Mouse (Mus musculus): Measurements from ENCODE around the gene Zg16. TPM values are rescaled to one million over a fixed set of nuclear protein-coding genes. Genes with fewer than 3 reads are reported as not detected.
A peak's percentile ranks its signal among the peaks of the same experiment; 100 is the strongest.

Zg16 gene
- polyA plus RNA-seq, 1 experiment from 2014 or later, result not detected

GRCm38 (mm10) chr7:127011717-127012116 lies 75.4 kb downstream of the Zg16 start:
- H3K4me1 ChIP-seq (replicated peaks), result peaks cover 23% of the 10 kb centered on the region
- H3K9me3 ChIP-seq, result no peaks in the 10 kb centered on the region
- H3K4me2 ChIP-seq, result no peak overlapping the region
- peaks cover 38% of the 10 kb centered on the region for H3K36me3 ChIP-seq
- H3K9ac ChIP-seq (replicated peaks), result no peak overlapping the region
- no peak overlapping the region for H3K4me3 ChIP-seq (replicated peaks)
- no peak for ATAC-seq (ENCODE audit: insufficient number of reproducible peaks, insufficient read depth, low FRiP score, low TSS enrichment, low read depth)
- no peaks in the 10 kb centered on the region for H3K27me3 ChIP-seq
- no peak overlapping the region for H3K27ac ChIP-seq
- WGBS, result 83% methylated on average over 2 of the region's 2 CpGs

GRCm38 (mm10) chr7:127011051-127011450 lies 76.1 kb downstream of the Zg16 start:
- Histone ChIP-seq H3K36me3 (peaks cover 38% of the 10 kb centered on the region), H3K4me1 (replicated peaks) (peaks cover 22% of the 10 kb centered on the region), H3K4me3 (replicated peaks) (no peak overlapping the region), H3K4me2 (no peak overlapping the region), H3K27ac (no peak overlapping the region), H3K9me3 (no peaks in the 10 kb centered on the region), H3K9ac (replicated peaks) (no peak overlapping the region), H3K27me3 (no peaks in the 10 kb centered on the region)
- 94% methylated on average over 2 of the region's 2 CpGs for WGBS
- ATAC-seq (ENCODE audit: insufficient number of reproducible peaks, insufficient read depth, low FRiP score, low TSS enrichment, low read depth), result no peak

- Histone ChIP-seq H3K4me3 (replicated peaks) (no peak overlapping the region), H3K27me3 (no peaks in the 10 kb centered on the region), H3K36me3 (peaks cover 23% of the 10 kb centered on the region), H3K9me3 (no peaks in the 10 kb centered on the region), H3K27ac (no peak overlapping the region), H3K4me1 (replicated peaks) (peaks cover 6% of the 10 kb centered on the region), H3K4me2 (no peak overlapping the region), H3K9ac (replicated peaks) (0 out of 2 replicates have a peak overlapping the region, but pooled peaks have one; percentile 4)
- WGBS, result 83% methylated on average over 17 of the region's 17 CpGs
- ATAC-seq (ENCODE audit: insufficient number of reproducible peaks, insufficient read depth, low FRiP score, low TSS enrichment, low read depth), result no peak
These were observed 77.6 kb downstream of the Zg16 start for GRCm38 (mm10) chr7:127009307-127010085.

- peak overlapping the region; percentile 40; the same call in 1 of the 2 replicates for H3K9ac ChIP-seq (replicated peaks)
- ATAC-seq (ENCODE audit: insufficient number of reproducible peaks, insufficient read depth, low FRiP score, low TSS enrichment, low read depth), result no peak
- no peak overlapping the region for H3K4me2 ChIP-seq
- no peaks in the 10 kb centered on the region for H3K9me3 ChIP-seq
- H3K4me3 ChIP-seq (replicated peaks), result no peak overlapping the region
- peak overlapping the region; percentile 25 for H3K27ac ChIP-seq
- H3K4me1 ChIP-seq (replicated peaks), result no peaks in the 10 kb centered on the region; the same call in 1 of the 2 replicates
- H3K27me3 ChIP-seq, result no peaks in the 10 kb centered on the region
- 65% methylated on average over 9 of the region's 9 CpGs for WGBS
- peaks cover 12% of the 10 kb centered on the region for H3K36me3 ChIP-seq
These were observed 78.7 kb downstream of the Zg16 start for GRCm38 (mm10) chr7:127008239-127009019.

GRCm38 (mm10) chr7:127007313-127008024 lies 79.7 kb downstream of the Zg16 start:
- Histone ChIP-seq H3K4me2 (no peak overlapping the region), H3K4me1 (replicated peaks) (no peaks in the 10 kb centered on the region; the same call in 1 of the 2 replicates), H3K36me3 (peaks cover 3% of the 10 kb centered on the region; the same call in 1 of the 2 replicates), H3K27ac (no peak overlapping the region), H3K4me3 (replicated peaks) (no peak overlapping the region), H3K27me3 (no peaks in the 10 kb centered on the region), H3K9ac (replicated peaks) (peak overlapping the region; percentile 14; the same call in 1 of the 2 replicates), H3K9me3 (no peaks in the 10 kb centered on the region)
- no peak for ATAC-seq (ENCODE audit: insufficient number of reproducible peaks, insufficient read depth, low FRiP score, low TSS enrichment, low read depth)
- WGBS, result 81% methylated on average over 6 of the region's 6 CpGs

- WGBS, result 80% methylated on average over 4 of the region's 4 CpGs
- H3K27ac ChIP-seq, result no peak overlapping the region
- ATAC-seq (ENCODE audit: insufficient number of reproducible peaks, insufficient read depth, low FRiP score, low TSS enrichment, low read depth), result no peak
- H3K27me3 ChIP-seq, result no peaks in the 10 kb centered on the region
- H3K9me3 ChIP-seq, result no peaks in the 10 kb centered on the region
- no peaks in the 10 kb centered on the region for H3K36me3 ChIP-seq
- H3K4me1 ChIP-seq (replicated peaks), result no peaks in the 10 kb centered on the region; the same call in 1 of the 2 replicates
- H3K4me3 ChIP-seq (replicated peaks), result no peak overlapping the region
- H3K4me2 ChIP-seq, result no peak overlapping the region
- H3K9ac ChIP-seq (replicated peaks), result no peak overlapping the region
These were observed 82.8 kb downstream of the Zg16 start for GRCm38 (mm10) chr7:127004122-127004875.

GRCm38 (mm10) chr7:127003620-127004019 lies 83.5 kb downstream of the Zg16 start:
- 90% methylated on average over 5 of the region's 5 CpGs for WGBS
- Histone ChIP-seq H3K9ac (replicated peaks) (no peak overlapping the region), H3K36me3 (no peaks in the 10 kb centered on the region), H3K27ac (no peak overlapping the region), H3K4me2 (no peak overlapping the region), H3K27me3 (no peaks in the 10 kb centered on the region), H3K9me3 (no peaks in the 10 kb centered on the region), H3K4me1 (replicated peaks) (no peaks in the 10 kb centered on the region; the same call in 1 of the 2 replicates), H3K4me3 (replicated peaks) (no peak overlapping the region)
- ATAC-seq (ENCODE audit: insufficient number of reproducible peaks, insufficient read depth, low FRiP score, low TSS enrichment, low read depth), result no peak

Small RNA genes within 50 kb of the gene (microRNA-seq; reads per million reads assigned to microRNA genes)
- gene Gm44343, result not detected

Other genes starting within 250 kb of the Zg16 start
- 1.5 and 2.3 TPM in 2 replicates for gene Doc2a, start 239.9 kb downstream of the Zg16 start, polyA plus RNA-seq (2016; fragmentation: Nextera tagmentation; extraction: Ambion mirVana)
- gene Hirip3, start 225.4 kb downstream of the Zg16 start, polyA plus RNA-seq (2016; fragmentation: Nextera tagmentation; extraction: Ambion mirVana), result 46.1 and 50.7 TPM in 2 replicates
- 93.3 and 101 TPM in 2 replicates for gene Ino80e, start 225.0 kb downstream of the Zg16 start, polyA plus RNA-seq (2016; fragmentation: Nextera tagmentation; extraction: Ambion mirVana)
- 58.2 and 60.3 TPM in 2 replicates for gene Taok2, start 202.6 kb downstream of the Zg16 start, polyA plus RNA-seq (2016; fragmentation: Nextera tagmentation; extraction: Ambion mirVana)
- 17.7 and 18.0 TPM in 2 replicates for gene Tmem219, start 164.4 kb downstream of the Zg16 start, polyA plus RNA-seq (2016; fragmentation: Nextera tagmentation; extraction: Ambion mirVana)
- gene Kctd13, start 158.4 kb downstream of the Zg16 start, polyA plus RNA-seq (2016; fragmentation: Nextera tagmentation; extraction: Ambion mirVana), result 18.3 and 19.7 TPM in 2 replicates
- gene Asphd1, start 137.7 kb downstream of the Zg16 start, polyA plus RNA-seq (2016; fragmentation: Nextera tagmentation; extraction: Ambion mirVana), result 0.17 and 0.30 TPM in 2 replicates
- gene Sez6l2, start 136.8 kb downstream of the Zg16 start, polyA plus RNA-seq (2016; fragmentation: Nextera tagmentation; extraction: Ambion mirVana), result 0.14 and 0.35 TPM in 2 replicates
- gene Cdipt, start 111.4 kb downstream of the Zg16 start, polyA plus RNA-seq (2016; fragmentation: Nextera tagmentation; extraction: Ambion mirVana), result 76.5 and 80.7 TPM in 2 replicates
- gene Cdiptos, start 111.2 kb downstream of the Zg16 start, polyA plus RNA-seq (2016; fragmentation: Nextera tagmentation; extraction: Ambion mirVana), result 0.64 and 1.1 TPM in 2 replicates
- gene Mvp, start 72.7 kb downstream of the Zg16 start, polyA plus RNA-seq (2016; fragmentation: Nextera tagmentation; extraction: Ambion mirVana), result 4.1 and 4.6 TPM in 2 replicates
- 0.42 and 0.59 TPM in 2 replicates for gene Pagr1b, start 70.8 kb downstream of the Zg16 start, polyA plus RNA-seq (2016; fragmentation: Nextera tagmentation; extraction: Ambion mirVana)
- gene Pagr1a, start 70.0 kb downstream of the Zg16 start, polyA plus RNA-seq (2016; fragmentation: Nextera tagmentation; extraction: Ambion mirVana), result 33.0 and 34.4 TPM in 2 replicates
- 73.7 and 81.2 TPM in 2 replicates for gene Gm42742, start 66.2 kb downstream of the Zg16 start, polyA plus RNA-seq (2016; fragmentation: Nextera tagmentation; extraction: Ambion mirVana)
- 3.1 and 6.4 TPM in 2 replicates for gene Prrt2, start 66.1 kb downstream of the Zg16 start, polyA plus RNA-seq (2016; fragmentation: Nextera tagmentation; extraction: Ambion mirVana)
- gene Maz, start 60.3 kb downstream of the Zg16 start, polyA plus RNA-seq (2016; fragmentation: Nextera tagmentation; extraction: Ambion mirVana), result 120 and 123 TPM in 2 replicates
- 157 and 161 TPM in 2 replicates for gene Kif22, start 44.9 kb downstream of the Zg16 start, polyA plus RNA-seq (2016; fragmentation: Nextera tagmentation; extraction: Ambion mirVana)
- gene AI467606, start 4.0 kb upstream of the Zg16 start, polyA plus RNA-seq (2016; fragmentation: Nextera tagmentation; extraction: Ambion mirVana), result 1.4 and 1.8 TPM in 2 replicates
- 1.3 and 1.7 TPM in 2 replicates for gene Qprt, start 34.9 kb upstream of the Zg16 start, polyA plus RNA-seq (2016; fragmentation: Nextera tagmentation; extraction: Ambion mirVana)
- 0.26 TPM in 1 of 2 replicates, not detected in the other for gene Spn, start 50.5 kb upstream of the Zg16 start, polyA plus RNA-seq (2016; fragmentation: Nextera tagmentation; extraction: Ambion mirVana)
- 86.5 and 91.8 TPM in 2 replicates for gene Cd2bp2, start 108.7 kb upstream of the Zg16 start, polyA plus RNA-seq (2016; fragmentation: Nextera tagmentation; extraction: Ambion mirVana)
- gene Tbc1d10b, start 121.1 kb upstream of the Zg16 start, polyA plus RNA-seq (2016; fragmentation: Nextera tagmentation; extraction: Ambion mirVana), result 40.9 and 45.3 TPM in 2 replicates
- gene Mylpf, start 121.6 kb upstream of the Zg16 start, polyA plus RNA-seq (2016; fragmentation: Nextera tagmentation; extraction: Ambion mirVana), result 142 and 145 TPM in 2 replicates
- 61.9 and 65.5 TPM in 2 replicates for gene Zfp553, start 145.7 kb upstream of the Zg16 start, polyA plus RNA-seq (2016; fragmentation: Nextera tagmentation; extraction: Ambion mirVana)
- 34.1 and 35.9 TPM in 2 replicates for gene Sept1, start 145.8 kb upstream of the Zg16 start, polyA plus RNA-seq (2016; fragmentation: Nextera tagmentation; extraction: Ambion mirVana)
- gene Zfp771, start 156.9 kb upstream of the Zg16 start, polyA plus RNA-seq (2016; fragmentation: Nextera tagmentation; extraction: Ambion mirVana), result 79.5 and 84.1 TPM in 2 replicates
- gene Dctpp1, start 173.4 kb upstream of the Zg16 start, polyA plus RNA-seq (2016; fragmentation: Nextera tagmentation; extraction: Ambion mirVana), result 219 and 224 TPM in 2 replicates
- 89.5 and 92.3 TPM in 2 replicates for gene Sephs2, start 186.7 kb upstream of the Zg16 start, polyA plus RNA-seq (2016; fragmentation: Nextera tagmentation; extraction: Ambion mirVana)
- gene Itgal, start 208.9 kb upstream of the Zg16 start, polyA plus RNA-seq (2016; fragmentation: Nextera tagmentation; extraction: Ambion mirVana), result 0.39 and 0.59 TPM in 2 replicates

All from limb, embryonic 12.5 days (tissue).